Mouse (Mus musculus) intestine, embryonic 14.5 days (tissue): ENCODE measurements around the gene Ap1m2. TPM values are rescaled to one million over a fixed set of nuclear protein-coding genes. Genes with fewer than 3 reads are reported as not detected.
"Not testable (repeated sequence)": the region's sequence is repeated elsewhere in the genome, so short reads cannot be mapped to it uniquely, and the experiment has no call there.

Source experiments
- ATAC-seq: fragments of 200-750 bp; cut with Nextera tagmentation; replicated peaks from 2 replicates; pipeline ENCODE4 v1.8.0; 2017; ENCODE audit warnings: low read depth, moderate number of reproducible peaks, moderate TSS enrichment, moderate library complexity; ENCODE audit not compliant: low FRiP score, low TSS enrichment
- DNase-seq: peaks from one replicate; pipeline ENCODE4 v3.0.0-alpha.2; 2018; ENCODE audit warnings: low spot score
- H3K27ac ChIP-seq: fragments of 300-500 bp; sonication (generic); 2 replicates; pipeline ENCODE4 v1.5.1; 2014; ENCODE audit warnings: low read depth, mild to moderate bottlenecking, control low read depth
- H3K27me3 ChIP-seq: fragments of 300-500 bp; sonication (generic); replicated peaks from 2 replicates; pipeline ENCODE4 v1.6.1; 2014; ENCODE audit warnings: low read length, control low read depth; ENCODE audit not compliant: control insufficient read depth, insufficient read depth
- H3K36me3 ChIP-seq: fragments of 300-500 bp; sonication (generic); 2 replicates; pipeline ENCODE4 v1.6.1; 2014; ENCODE audit warnings: low read length, control low read depth; ENCODE audit not compliant: control insufficient read depth, insufficient read depth
- H3K4me1 ChIP-seq: fragments of 300-500 bp; sonication (generic); replicated peaks from 2 replicates; pipeline ENCODE4 v1.6.1; 2014; ENCODE audit warnings: low read length, control low read depth, mixed read lengths; ENCODE audit not compliant: control insufficient read depth, insufficient read depth
- H3K4me2 ChIP-seq: fragments of 300-500 bp; sonication (generic); 2 replicates; pipeline ENCODE4 v1.6.1; 2014; ENCODE audit warnings: low read length
- H3K4me3 ChIP-seq: fragments of 300-500 bp; sonication (generic); 2 replicates; pipeline ENCODE4 v1.5.1; 2014; ENCODE audit warnings: low read depth, low read length, control low read depth, mixed read lengths
- H3K9ac ChIP-seq: fragments of 300-500 bp; sonication (generic); 2 replicates; pipeline ENCODE4 v1.6.1; 2014; ENCODE audit warnings: mild to moderate bottlenecking, low read length
- H3K9me3 ChIP-seq: fragments of 300-500 bp; sonication (generic); 2 replicates; pipeline ENCODE4 v1.6.1; 2016; ENCODE audit warnings: low read length, control low read depth; ENCODE audit not compliant: control insufficient read depth
- WGBS: fragments of 180-500 bp; shearing (Covaris S2); extraction: QIAGEN DNeasy Blood & Tissue Kit; methylation state at CpG from one replicate; pipeline ENCODE4 v1.1.7; 2014; 5-methylcytosine and 5-hydroxymethylcytosine counted together
- polyA plus RNA-seq: library from polyadenylated mRNA; unstranded; fragments of >200 nt; fragmentation: Nextera tagmentation; extraction: Ambion mirVana; gene quantifications from 2 replicates; pipeline ENCODE4 v1.2.1, GENCODE M21; 2014

The Ap1m2 gene
- polyA plus RNA-seq, 1 experiment from 2014 or later, result 75.8 TPM

DNA sequence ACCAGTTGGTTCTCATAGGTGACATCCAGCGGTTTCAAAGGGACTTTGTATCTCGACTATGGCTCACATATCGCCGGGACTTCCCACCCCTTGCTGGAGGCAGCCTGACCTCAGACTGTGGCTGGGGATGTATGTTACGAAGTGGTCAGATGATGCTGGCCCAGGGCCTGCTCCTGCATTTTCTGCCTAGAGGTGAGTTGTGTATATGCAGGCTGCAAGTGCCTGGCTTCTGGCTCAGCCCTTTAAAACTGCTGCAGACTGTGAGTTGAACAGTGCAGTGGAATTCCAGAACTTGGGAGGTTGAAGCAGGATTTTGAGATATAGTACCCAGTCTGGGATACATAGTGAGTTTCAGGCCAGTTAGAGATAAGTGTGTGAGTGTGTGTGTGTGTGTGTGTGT lies 45.2 kb downstream of the Ap1m2 start:
- peaks cover 50% of the 10 kb centered on the region for H3K36me3 ChIP-seq
- no peak overlapping the region for H3K9ac ChIP-seq
- no peak overlapping the region for H3K27ac ChIP-seq
- no peaks in the 10 kb centered on the region for H3K27me3 ChIP-seq
- H3K9me3 ChIP-seq, result no peaks in the 10 kb centered on the region
- H3K4me1 ChIP-seq, result peaks cover 9% of the 10 kb centered on the region; the same call in 1 of the 2 replicates
- no peak overlapping the region for H3K4me2 ChIP-seq
- no peak overlapping the region for H3K4me3 ChIP-seq
- ATAC-seq (no peak), DNase-seq (no peak)
- WGBS, result 90% methylated on average over 5 of the region's 5 CpGs

DNA sequence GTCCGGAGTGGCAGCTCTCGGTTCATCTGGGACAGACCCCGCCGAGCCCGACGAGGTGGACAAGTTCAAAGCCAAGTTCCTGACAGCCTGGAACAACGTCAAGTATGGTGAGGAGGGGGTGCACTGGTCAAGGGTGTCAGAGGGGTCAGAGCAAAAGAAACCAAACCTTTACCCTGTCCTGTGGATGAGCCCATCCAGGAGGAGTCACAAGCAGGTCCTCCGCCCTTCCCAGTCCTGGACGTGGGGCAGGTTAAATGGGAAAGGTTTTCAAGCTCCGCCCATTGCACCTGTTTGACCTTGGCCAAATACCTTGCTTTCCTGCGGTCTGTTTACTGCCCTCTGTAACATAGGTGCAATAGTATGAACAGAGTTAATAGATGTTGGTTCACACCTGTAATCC lies 46.5 kb downstream of the Ap1m2 start:
- H3K27me3 ChIP-seq, result no peaks in the 10 kb centered on the region
- H3K9me3 ChIP-seq, result no peaks in the 10 kb centered on the region
- WGBS, result 5% methylated on average over 11 of the region's 11 CpGs
- H3K9ac ChIP-seq, result peak overlapping the region; percentile 87
- DNase-seq (no peak), ATAC-seq (0 out of 2 replicates have a peak, but pooled peaks have one; percentile 20)
- H3K27ac ChIP-seq, result no peak overlapping the region; the same call in 1 of the 2 replicates
- H3K4me3 ChIP-seq, result peak overlapping the region; percentile 95
- peak overlapping the region; percentile 82 for H3K4me2 ChIP-seq
- H3K4me1 ChIP-seq, result peaks cover 9% of the 10 kb centered on the region; the same call in 1 of the 2 replicates
- peaks cover 37% of the 10 kb centered on the region for H3K36me3 ChIP-seq

DNA sequence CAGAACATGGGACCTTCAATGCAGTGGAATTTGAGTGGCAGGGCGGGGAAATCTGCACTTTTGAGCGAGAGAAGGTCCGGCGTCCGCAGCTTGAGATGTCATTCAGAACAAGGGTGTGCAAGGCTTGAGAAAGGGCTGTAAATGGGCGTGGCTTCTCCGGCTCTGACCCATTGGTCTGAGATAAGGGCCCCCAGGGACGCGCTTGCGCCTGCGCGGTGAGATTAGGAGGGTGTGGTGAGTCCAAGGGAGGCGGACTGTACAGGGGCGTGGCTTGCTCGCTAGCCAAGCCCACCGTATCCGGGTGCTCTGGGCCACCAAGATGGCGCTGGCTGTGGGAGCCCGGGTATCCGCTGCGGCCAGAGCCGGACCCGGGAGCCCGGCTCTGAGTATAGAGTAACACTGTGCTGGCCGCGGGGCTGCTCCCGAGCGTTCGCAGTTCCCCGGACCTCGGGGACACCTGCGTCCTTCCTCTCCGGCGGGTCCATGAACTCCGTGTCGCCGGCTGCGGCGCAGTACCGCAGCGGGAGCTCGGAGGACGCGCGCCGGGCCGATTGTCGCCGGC lies 47.1 kb downstream of the Ap1m2 start, which contains the start of gene Atg4d:
Gene Atg4d (plus strand): TSS at position 294 of the 562 bp plus-strand sequence.
- ATAC-seq, result peak; percentile 95
- under 1% methylated on average over 49 of the region's 49 CpGs for WGBS

DNA sequence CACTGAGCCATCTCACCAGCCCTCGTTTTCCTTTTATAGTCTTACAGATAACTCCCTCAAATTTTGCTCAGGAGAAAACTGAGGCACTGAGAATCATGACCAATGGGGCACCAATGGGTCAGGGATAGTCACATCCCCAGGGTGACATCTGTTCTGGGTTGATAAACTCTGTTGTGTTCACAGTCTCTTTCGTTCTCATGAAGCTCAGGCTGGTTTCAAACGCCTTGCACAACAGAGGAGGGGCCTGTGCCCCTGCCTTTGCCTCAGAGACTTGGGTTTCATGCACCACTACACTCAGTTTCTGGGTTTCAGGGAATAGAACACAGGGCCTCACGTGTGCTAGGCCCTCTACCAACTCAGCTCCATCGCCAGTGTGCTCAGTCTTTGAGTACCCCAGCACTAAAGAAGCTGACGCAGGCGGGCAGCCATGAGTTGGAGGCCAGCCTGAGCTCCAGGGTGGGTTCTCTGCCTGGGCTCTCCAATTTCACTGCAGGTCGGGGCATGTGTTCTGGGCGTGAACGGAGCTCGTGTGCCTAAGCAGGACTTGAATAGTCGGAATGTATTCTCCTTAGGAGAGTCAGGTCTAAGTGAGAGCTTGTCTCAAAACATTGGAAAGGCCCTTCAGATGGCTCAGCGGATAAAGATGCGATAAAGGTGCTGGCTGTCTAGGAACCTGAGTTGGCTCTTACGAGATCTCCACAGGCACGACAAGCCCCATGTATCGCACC lies 47.7 kb downstream of the Ap1m2 start:
- peak overlapping the region; percentile 27; the same call in 1 of the 2 replicates for H3K9ac ChIP-seq
- WGBS, result 19% methylated on average over 17 of the region's 17 CpGs
- H3K9me3 ChIP-seq, result no peaks in the 10 kb centered on the region
- peak overlapping the region; percentile 44 for H3K27ac ChIP-seq
- peak overlapping the region; percentile 95 for H3K4me3 ChIP-seq
- ATAC-seq, result peak; percentile 30
- H3K36me3 ChIP-seq, result peaks cover 25% of the 10 kb centered on the region
- H3K4me2 ChIP-seq, result peak overlapping the region; percentile 82
- H3K4me1 ChIP-seq, result peaks cover 9% of the 10 kb centered on the region; the same call in 1 of the 2 replicates
- no peaks in the 10 kb centered on the region for H3K27me3 ChIP-seq
- no peak for DNase-seq

More for the DNA sequence above, 47.1 kb downstream of the Ap1m2 start, which contains the start of gene Atg4d:
- H3K27ac ChIP-seq, result peak within 1 kb of the TSS; percentile 44
- peak within 1 kb of the TSS; percentile 87 for H3K9ac ChIP-seq
- no peaks in the 10 kb centered on the region for H3K27me3 ChIP-seq
- H3K4me1 ChIP-seq, result peaks cover 9% of the 10 kb centered on the region; the same call in 1 of the 2 replicates
- peak within 1 kb of the TSS; percentile 82 for H3K4me2 ChIP-seq
- no peaks in the 10 kb centered on the region for H3K9me3 ChIP-seq
- DNase-seq, result peak; percentile 94
- H3K36me3 ChIP-seq, result peaks cover 32% of the 10 kb centered on the region
- peak within 1 kb of the TSS; percentile 95 for H3K4me3 ChIP-seq

DNA sequence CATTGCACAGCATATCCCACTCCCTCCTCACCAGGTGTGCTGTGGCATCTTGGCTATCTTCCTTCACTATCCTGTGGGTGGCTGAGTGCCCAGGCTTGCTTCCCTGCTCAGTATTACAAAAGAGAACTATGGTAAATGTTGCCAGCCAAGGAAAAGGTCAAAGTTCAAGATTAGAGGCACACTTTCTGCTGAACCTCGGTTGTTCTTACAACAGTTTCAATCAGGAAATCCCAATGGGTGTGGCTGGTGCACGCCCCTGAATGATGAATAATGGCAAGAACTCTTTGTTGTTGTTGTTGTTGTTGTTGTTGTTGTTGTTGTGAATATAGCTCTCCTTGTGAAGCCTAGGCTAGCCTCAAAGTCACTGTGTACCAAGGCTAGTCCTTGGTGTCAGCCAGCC lies 50.3 kb downstream of the Ap1m2 start:
- no peak for ATAC-seq
- no peak for DNase-seq
- WGBS, result 68% methylated on average over 2 of the region's 2 CpGs
- Histone ChIP-seq H3K4me2 (no peak overlapping the region), H3K36me3 (0 out of 2 replicates have a peak, but pooled peaks cover 2% of the 10 kb centered on the region), H3K9me3 (no peaks in the 10 kb centered on the region), H3K27ac (no peak overlapping the region), H3K4me3 (no peak overlapping the region), H3K9ac (no peak overlapping the region), H3K4me1 (peaks cover 9% of the 10 kb centered on the region; the same call in 1 of the 2 replicates), H3K27me3 (no peaks in the 10 kb centered on the region)

DNA sequence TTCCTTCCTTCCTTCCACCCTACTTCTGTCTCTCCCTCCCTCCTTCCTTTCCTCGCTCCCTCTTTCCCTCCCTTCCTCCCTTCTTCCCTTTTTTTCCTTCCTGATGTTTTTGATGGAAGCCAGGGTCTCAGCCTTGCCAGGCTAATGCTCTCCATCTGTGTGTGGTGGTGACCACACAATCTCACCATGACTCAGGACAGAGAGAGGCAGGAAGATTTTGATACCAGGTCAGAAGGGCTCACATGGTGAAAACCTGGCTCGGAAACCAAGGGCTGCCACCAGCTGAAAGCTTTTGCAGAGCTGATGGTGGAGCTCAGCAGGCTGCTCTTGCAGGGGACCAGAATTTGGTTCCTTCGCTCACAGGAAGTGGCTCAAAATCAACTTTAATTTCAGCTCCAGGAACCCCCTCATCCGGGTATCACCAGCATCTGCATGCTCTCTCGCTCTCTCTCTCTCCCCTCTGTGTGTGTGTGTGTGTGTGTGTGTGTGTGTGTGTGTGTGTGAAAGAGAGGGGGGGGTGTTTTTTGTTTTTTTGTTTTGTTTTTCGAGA lies 51.6 kb downstream of the Ap1m2 start:
- Histone ChIP-seq H3K9me3 (no peaks in the 10 kb centered on the region), H3K36me3 (no peaks in the 10 kb centered on the region), H3K4me2 (no peak overlapping the region), H3K4me3 (no peak overlapping the region), H3K27ac (no peak overlapping the region), H3K27me3 (no peaks in the 10 kb centered on the region), H3K4me1 (no peaks in the 10 kb centered on the region; the same call in 1 of the 2 replicates), H3K9ac (no peak overlapping the region)
- WGBS, result 74% methylated on average over 6 of the region's 6 CpGs
- DNase-seq (no peak), ATAC-seq (no peak)

DNA sequence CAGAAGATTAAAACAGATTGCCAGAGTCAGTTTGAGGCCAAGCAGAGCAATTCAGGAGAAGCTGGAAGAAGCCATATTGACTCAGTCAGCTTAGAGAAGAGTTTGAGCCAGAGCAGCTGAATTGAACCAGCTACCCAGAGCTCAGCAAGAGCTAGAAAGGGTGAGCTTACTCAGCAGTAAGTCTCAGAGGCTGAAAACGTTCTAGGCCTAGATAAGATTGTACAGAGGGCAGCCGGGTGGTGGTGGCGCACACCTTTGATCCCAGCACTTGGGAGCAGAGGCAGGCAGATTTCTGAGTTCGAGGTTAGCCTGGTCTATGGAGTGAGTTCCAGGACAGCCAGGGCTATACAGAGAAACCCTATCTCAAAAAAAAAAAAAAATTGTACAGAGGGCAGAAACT lies 55.8 kb downstream of the Ap1m2 start:
- not testable (repeated sequence) for H3K4me1 ChIP-seq, H3K9me3 ChIP-seq, DNase-seq, H3K36me3 ChIP-seq, H3K9ac ChIP-seq, H3K4me3 ChIP-seq, H3K4me2 ChIP-seq, H3K27ac ChIP-seq, ATAC-seq
- H3K27me3 ChIP-seq, result peaks cover 14% of the 10 kb centered on the region
- 81% methylated on average over 4 of the region's 4 CpGs for WGBS

DNA sequence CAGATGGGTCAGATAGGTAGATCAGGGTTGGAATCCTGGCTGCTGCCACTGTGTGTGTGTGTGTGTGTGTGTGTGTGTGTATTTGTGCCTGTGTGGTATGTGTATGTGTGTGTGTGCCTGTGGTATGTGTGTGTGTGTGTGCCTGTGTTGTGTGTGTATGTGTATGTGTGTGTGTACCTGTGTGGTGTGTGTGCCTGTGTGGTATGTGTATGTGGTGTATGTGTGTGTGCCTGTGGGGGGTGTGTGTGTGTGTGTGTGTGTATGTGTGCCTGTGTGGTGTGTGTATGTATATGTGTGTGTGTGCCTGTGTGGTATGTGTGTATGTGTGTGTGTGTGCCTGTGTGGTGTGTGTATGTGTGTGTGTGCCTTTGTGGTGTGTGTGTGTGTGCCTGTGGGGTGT lies 57.4 kb downstream of the Ap1m2 start:
- DNase-seq (no peak), ATAC-seq (no peak)
- Histone ChIP-seq H3K4me3 (no peak overlapping the region), H3K27ac (no peak overlapping the region), H3K4me1 (no peaks in the 10 kb centered on the region; the same call in 1 of the 2 replicates), H3K4me2 (no peak overlapping the region), H3K9ac (no peak overlapping the region), H3K36me3 (no peaks in the 10 kb centered on the region), H3K9me3 (no peaks in the 10 kb centered on the region), H3K27me3 (peaks cover 31% of the 10 kb centered on the region)
